Mouse (Mus musculus) kidney, postnatal 0 days (tissue): ENCODE measurements at regions not wholly inside any gene's neighbourhood (a gene's known extent, or its start where the extent isn't known, plus 50 kb on each side); places are given as distances from the start of the nearest gene placed in this dataset.

Experiments
- ATAC-seq: fragments of 200-750 bp; cut with Nextera tagmentation; replicated peaks from 2 replicates; pipeline ENCODE4 v1.8.0; 2017; ENCODE audit warnings: low read depth, moderate number of reproducible peaks, moderate TSS enrichment, moderate library complexity; ENCODE audit not compliant: low FRiP score
- DNase-seq: peaks from one replicate; pipeline ENCODE4 v3.0.0-alpha.2; 2016; ENCODE audit warnings: low spot score
- H3K27ac ChIP-seq: fragments of 300-500 bp; sonication (generic); 2 replicates; pipeline ENCODE4 v1.5.1; 2014; ENCODE audit warnings: mild to moderate bottlenecking
- H3K27me3 ChIP-seq: fragments of 300-500 bp; sonication (generic); 2 replicates; pipeline ENCODE4 v1.6.1; 2014; ENCODE audit warnings: low read length, mixed read lengths; ENCODE audit not compliant: insufficient read depth
- H3K36me3 ChIP-seq: fragments of 300-500 bp; sonication (generic); 2 replicates; pipeline ENCODE4 v1.6.1; 2014; ENCODE audit warnings: low read length, mixed read lengths; ENCODE audit not compliant: insufficient read depth
- H3K4me1 ChIP-seq: fragments of 300-500 bp; sonication (generic); replicated peaks from 2 replicates; pipeline ENCODE4 v1.6.1; 2014; ENCODE audit warnings: antibody characterized with exemption, low read length, mixed read lengths; ENCODE audit not compliant: insufficient read depth
- H3K4me2 ChIP-seq: fragments of 300-500 bp; sonication (generic); 2 replicates; pipeline ENCODE4 v1.6.1; 2014; ENCODE audit warnings: mild to moderate bottlenecking, low read length, moderate library complexity, mixed read lengths
- H3K4me3 ChIP-seq: fragments of 300-500 bp; sonication (generic); replicated peaks from 2 replicates; pipeline ENCODE4 v1.5.1; 2014; ENCODE audit warnings: low read depth, low read length
- H3K9ac ChIP-seq: fragments of 300-500 bp; sonication (generic); 2 replicates; pipeline ENCODE4 v1.6.1; 2014; ENCODE audit warnings: low read depth, low read length
- H3K9me3 ChIP-seq: fragments of 300-500 bp; sonication (generic); replicated peaks from 2 replicates; pipeline ENCODE4 v1.6.1; 2016; ENCODE audit warnings: low read length, inconsistent platforms, mixed read lengths
- CTCF ChIP-seq: IDR thresholded peaks from 2 replicates; pipeline ENCODE4 v1.5.1; 2016; ENCODE audit warnings: antibody characterized with exemption, low read depth, mild to moderate bottlenecking, moderate library complexity
- WGBS: fragments of 180-500 bp; shearing (Covaris S2); extraction: QIAGEN DNeasy Blood & Tissue Kit; methylation state at CpG from one replicate; pipeline ENCODE4 v1.1.7; 2014; 5-methylcytosine and 5-hydroxymethylcytosine counted together

- Histone ChIP-seq H3K36me3 (no peaks in the 10 kb centered on the region), H3K4me3 (no peak overlapping the region), H3K27ac (no peak overlapping the region), H3K9me3 (no peaks in the 10 kb centered on the region), H3K4me2 (no peak overlapping the region), H3K27me3 (no peaks in the 10 kb centered on the region), H3K9ac (no peak overlapping the region), H3K4me1 (0 out of 2 replicates have a peak, but pooled peaks cover 3% of the 10 kb centered on the region)
- WGBS = 87% methylated on average over 3 of the region's 3 CpGs
- DNase-seq (no peak), ATAC-seq (no peak)
- no peak for TF ChIP-seq CTCF
Measured at GRCm38 (mm10) chr5:75334050-75334449, 182.0 kb downstream of the Pdgfra start.

- ATAC-seq = no peak
- TF ChIP-seq CTCF = no peak
- Histone ChIP-seq H3K9me3 (no peaks in the 10 kb centered on the region), H3K9ac (no peak overlapping the region), H3K4me2 (no peak overlapping the region; the same call in 1 of the 2 replicates), H3K4me1 (0 out of 2 replicates have a peak, but pooled peaks cover 3% of the 10 kb centered on the region), H3K27me3 (no peaks in the 10 kb centered on the region), H3K36me3 (no peaks in the 10 kb centered on the region), H3K4me3 (no peak overlapping the region), H3K27ac (no peak overlapping the region)
- 58% methylated on average over 11 of the region's 11 CpGs for WGBS
- DNase-seq = no peak
Measured at GRCm38 (mm10) chr5:75336454-75336853, 184.4 kb downstream of the Pdgfra start.

GRCm38 (mm10) chr5:75338439-75338838 is 186.3 kb downstream of the Pdgfra start:
- no peak for ATAC-seq
- no peak overlapping the region for H3K27ac ChIP-seq
- TF ChIP-seq CTCF = no peak
- DNase-seq = no peak
- 77% methylated on average over 11 of the region's 11 CpGs for WGBS
- no peaks in the 10 kb centered on the region for H3K9me3 ChIP-seq
- H3K36me3 ChIP-seq = no peaks in the 10 kb centered on the region
- no peak overlapping the region for H3K4me2 ChIP-seq
- H3K4me3 ChIP-seq = no peak overlapping the region
- no peak overlapping the region for H3K9ac ChIP-seq
- H3K4me1 ChIP-seq = 0 out of 2 replicates have a peak, but pooled peaks cover 3% of the 10 kb centered on the region
- H3K27me3 ChIP-seq = no peaks in the 10 kb centered on the region

- 90% methylated on average over 7 of the region's 7 CpGs for WGBS
- no peak for TF ChIP-seq CTCF
Measured at GRCm38 (mm10) chr5:75342599-75342998, 190.5 kb downstream of the Pdgfra start.

GRCm38 (mm10) chr5:75346836-75347773 is 195.0 kb downstream of the Pdgfra start:
- 78% methylated on average over 11 of the region's 11 CpGs for WGBS
- TF ChIP-seq CTCF = no peak
- Histone ChIP-seq H3K27ac (no peak overlapping the region), H3K9me3 (no peaks in the 10 kb centered on the region), H3K36me3 (no peaks in the 10 kb centered on the region), H3K4me3 (no peak overlapping the region), H3K4me1 (no peaks in the 10 kb centered on the region), H3K27me3 (no peaks in the 10 kb centered on the region), H3K4me2 (no peak overlapping the region), H3K9ac (no peak overlapping the region)
- no peak for ATAC-seq
- no peak for DNase-seq

More at GRCm38 (mm10) chr5:75342599-75342998, 190.5 kb downstream of the Pdgfra start:
- H3K27me3 ChIP-seq = no peaks in the 10 kb centered on the region
- DNase-seq = no peak
- no peak for ATAC-seq
- H3K27ac ChIP-seq = no peak overlapping the region
- H3K9ac ChIP-seq = no peak overlapping the region
- H3K4me2 ChIP-seq = no peak overlapping the region
- H3K4me1 ChIP-seq = no peaks in the 10 kb centered on the region
- H3K4me3 ChIP-seq = no peak overlapping the region
- no peaks in the 10 kb centered on the region for H3K9me3 ChIP-seq
- H3K36me3 ChIP-seq = no peaks in the 10 kb centered on the region

- no peaks in the 10 kb centered on the region for H3K27me3 ChIP-seq
- ATAC-seq (no peak), DNase-seq (no peak)
- WGBS = 82% methylated on average over 5 of the region's 5 CpGs
- no peak overlapping the region for H3K4me2 ChIP-seq
- no peaks in the 10 kb centered on the region for H3K36me3 ChIP-seq
- H3K27ac ChIP-seq = no peak overlapping the region
- no peaks in the 10 kb centered on the region for H3K9me3 ChIP-seq
- TF ChIP-seq CTCF = peak; percentile 26; the same call in 1 of the 2 replicates
- no peaks in the 10 kb centered on the region for H3K4me1 ChIP-seq
- H3K9ac ChIP-seq = no peak overlapping the region
- no peak overlapping the region for H3K4me3 ChIP-seq
Measured at GRCm38 (mm10) chr5:75347774-75348116, 195.7 kb downstream of the Pdgfra start.
